Mouse (Mus musculus) limb, embryonic 13.5 days (tissue): ENCODE measurements around the gene Ric1. TPM values are rescaled to one million over a fixed set of nuclear protein-coding genes. Genes with fewer than 3 reads are reported as not detected.

Source experiments
- ATAC-seq: fragments of 200-750 bp; cut with Nextera tagmentation; 2 replicates; pipeline ENCODE4 v1.8.0; 2017; ENCODE audit warnings: low read depth, moderate number of reproducible peaks, moderate TSS enrichment; ENCODE audit not compliant: low FRiP score
- H3K27ac ChIP-seq: fragments of 300-500 bp; sonication (generic); 2 replicates; pipeline ENCODE4 v1.5.1; 2015; ENCODE audit warnings: inconsistent platforms, mild to moderate bottlenecking, moderate library complexity
- H3K27me3 ChIP-seq: fragments of 300-500 bp; sonication (generic); 2 replicates; pipeline ENCODE4 v1.6.1; 2015; ENCODE audit warnings: mild to moderate bottlenecking, inconsistent platforms
- H3K36me3 ChIP-seq: fragments of 300-500 bp; sonication (generic); 2 replicates; pipeline ENCODE4 v1.6.1; 2015; ENCODE audit warnings: inconsistent platforms, mild to moderate bottlenecking, moderate library complexity
- H3K4me1 ChIP-seq: fragments of 300-500 bp; sonication (generic); 2 replicates; pipeline ENCODE4 v1.6.1; 2015; ENCODE audit warnings: inconsistent platforms
- H3K4me2 ChIP-seq: fragments of 300-500 bp; sonication (generic); replicated peaks from 2 replicates; pipeline ENCODE4 v1.6.1; 2015; ENCODE audit warnings: inconsistent platforms, mild to moderate bottlenecking, moderate library complexity
- H3K4me3 ChIP-seq: fragments of 300-500 bp; sonication (generic); 2 replicates; pipeline ENCODE4 v1.5.1; 2015; ENCODE audit warnings: moderate library complexity, mild to moderate bottlenecking, inconsistent platforms
- H3K9ac ChIP-seq: fragments of 300-500 bp; sonication (generic); 2 replicates; pipeline ENCODE4 v1.6.1; 2015; ENCODE audit warnings: mild to moderate bottlenecking, inconsistent platforms
- H3K9me3 ChIP-seq: fragments of 300-500 bp; sonication (generic); 2 replicates; pipeline ENCODE4 v1.6.1; 2016; ENCODE audit warnings: inconsistent platforms
- WGBS: fragments of 180-500 bp; shearing (Covaris S2); methylation state at CpG from one replicate; pipeline ENCODE4 v1.1.7; 2015; 5-methylcytosine and 5-hydroxymethylcytosine counted together
- polyA plus RNA-seq: library from polyadenylated mRNA; unstranded; fragments of >200 nt; fragmentation: Nextera tagmentation; extraction: Ambion mirVana; gene quantifications from 2 replicates; pipeline ENCODE4 v1.2.1, GENCODE M21; 2015

The Ric1 gene
- polyA plus RNA-seq, 1 experiment from 2014 or later = 25.7 TPM

DNA sequence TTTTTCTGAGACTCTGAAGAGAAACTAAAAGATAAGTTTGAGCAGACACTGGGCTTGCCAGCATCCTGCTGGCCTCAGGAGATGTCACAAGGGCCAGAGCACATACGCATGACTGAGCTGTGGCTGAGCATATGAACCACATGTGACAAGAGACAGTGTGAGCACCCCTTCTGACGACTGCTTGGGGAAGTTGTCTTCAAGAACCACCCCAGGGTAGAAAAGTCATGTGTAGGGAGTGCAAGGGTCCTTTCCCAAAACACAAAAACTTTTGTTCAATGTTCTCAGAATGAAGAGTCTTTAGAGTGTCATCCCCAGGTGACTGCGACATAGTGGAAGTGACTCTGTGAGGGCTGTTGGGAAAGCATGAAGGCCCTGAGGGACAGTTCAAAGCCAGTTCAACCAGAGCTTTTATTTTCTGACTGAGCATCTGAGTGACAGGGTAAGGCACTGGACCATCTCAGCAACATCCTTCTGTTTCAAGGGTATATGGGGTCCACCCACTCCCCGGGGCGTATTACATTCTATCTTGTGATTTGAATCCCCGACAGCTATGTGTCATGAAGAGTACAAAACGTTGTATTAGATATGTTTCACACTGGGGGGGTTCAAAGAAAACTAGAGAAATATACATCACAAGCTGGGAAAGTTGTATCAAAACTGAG lies 35.4 kb upstream of the Ric1 start:
- Histone ChIP-seq H3K4me1 (peaks cover 7% of the 10 kb centered on the region; the same call in 1 of the 2 replicates), H3K9me3 (no peaks in the 10 kb centered on the region), H3K4me2 (no peak overlapping the region), H3K27ac (no peak overlapping the region), H3K4me3 (no peak overlapping the region), H3K9ac (no peak overlapping the region), H3K36me3 (no peaks in the 10 kb centered on the region), H3K27me3 (no peaks in the 10 kb centered on the region)
- ATAC-seq = no peak
- WGBS = 84% methylated on average over 7 of the region's 7 CpGs

DNA sequence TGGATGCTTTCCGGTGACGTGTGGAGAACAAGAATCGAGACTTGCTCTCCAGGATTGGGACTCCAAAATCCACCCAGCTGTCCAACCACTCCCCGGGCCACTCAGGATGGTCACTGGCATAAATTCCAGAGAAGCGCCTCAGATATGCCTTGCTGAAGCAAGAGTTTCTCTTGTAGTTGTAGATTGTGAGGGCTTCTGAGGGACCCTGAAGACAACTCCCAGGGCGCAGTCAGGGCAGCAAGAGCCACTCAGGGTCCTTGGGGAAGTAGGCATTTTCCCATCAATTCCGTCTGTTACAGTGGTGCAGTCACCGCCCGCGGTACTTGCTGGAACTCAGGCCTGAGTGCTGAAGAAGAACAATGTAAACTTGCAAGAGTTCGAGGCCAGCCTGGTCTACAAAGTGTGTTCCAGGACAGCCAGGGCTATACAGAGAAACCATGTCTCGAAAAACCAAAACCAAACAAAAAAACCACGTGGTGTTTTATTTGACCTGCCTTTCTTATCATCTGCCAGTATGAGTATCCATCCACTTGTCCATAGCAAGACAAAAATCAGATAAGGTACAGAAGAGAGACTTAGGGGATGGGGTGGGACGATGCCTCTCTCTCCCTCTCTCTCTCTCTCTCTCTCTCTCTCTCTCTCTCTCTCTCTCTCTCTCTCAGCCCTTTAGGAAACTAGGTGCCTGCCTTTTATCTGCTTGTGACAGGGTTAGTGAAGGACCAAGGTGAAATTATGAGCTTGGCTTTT lies 34.6 kb upstream of the Ric1 start:
- 90% methylated on average over 14 of the region's 14 CpGs for WGBS
- Histone ChIP-seq H3K4me2 (no peak overlapping the region), H3K9me3 (no peaks in the 10 kb centered on the region), H3K27me3 (no peaks in the 10 kb centered on the region), H3K9ac (no peak overlapping the region), H3K36me3 (no peaks in the 10 kb centered on the region), H3K4me3 (no peak overlapping the region), H3K4me1 (peaks cover 7% of the 10 kb centered on the region; the same call in 1 of the 2 replicates), H3K27ac (no peak overlapping the region)
- no peak for ATAC-seq

DNA sequence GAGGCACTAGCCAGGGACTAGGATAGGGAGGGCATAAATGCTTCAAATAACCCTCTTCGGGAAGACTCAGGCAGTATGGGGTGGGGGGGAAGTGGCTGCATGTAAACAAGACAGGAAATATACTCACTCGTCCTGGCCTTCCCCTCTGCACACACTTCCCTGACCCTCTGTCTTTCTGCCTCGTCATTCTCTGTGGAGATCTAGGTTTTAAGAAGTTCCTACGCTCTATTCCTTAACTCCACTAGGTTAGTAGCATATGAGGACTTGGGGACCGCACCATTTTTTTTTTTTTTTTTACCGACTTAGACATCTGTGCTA lies 34.0 kb upstream of the Ric1 start:
- H3K27me3 ChIP-seq = no peaks in the 10 kb centered on the region
- peaks cover 7% of the 10 kb centered on the region; the same call in 1 of the 2 replicates for H3K4me1 ChIP-seq
- no peak overlapping the region for H3K27ac ChIP-seq
- WGBS = 54% methylated on average over 6 of the region's 6 CpGs
- H3K4me2 ChIP-seq = no peak overlapping the region
- no peak overlapping the region for H3K9ac ChIP-seq
- ATAC-seq = no peak
- H3K4me3 ChIP-seq = no peak overlapping the region
- H3K9me3 ChIP-seq = no peaks in the 10 kb centered on the region
- no peaks in the 10 kb centered on the region for H3K36me3 ChIP-seq

DNA sequence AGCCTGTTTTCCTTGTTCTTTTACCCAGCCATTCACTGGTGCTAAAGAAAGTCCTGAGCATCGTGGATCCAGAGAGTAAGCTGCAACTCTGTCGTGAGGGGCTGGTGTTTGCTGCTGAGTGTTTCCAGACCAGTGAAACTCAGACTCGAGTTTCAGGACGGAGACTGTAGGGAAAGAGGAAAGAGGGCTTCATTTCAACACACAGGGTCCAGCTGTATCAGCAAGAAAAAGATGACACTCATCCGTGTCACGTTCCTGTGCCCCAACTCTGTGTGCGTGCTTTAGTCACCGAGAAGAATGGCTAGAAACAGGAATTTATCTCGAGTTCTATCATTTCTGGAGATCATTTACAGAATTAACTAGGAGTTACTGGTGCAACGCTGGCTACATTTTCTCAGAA lies 33.7 kb upstream of the Ric1 start:
- H3K4me3 ChIP-seq = no peak overlapping the region
- H3K27ac ChIP-seq = no peak overlapping the region
- H3K9me3 ChIP-seq = no peaks in the 10 kb centered on the region
- H3K4me2 ChIP-seq = no peak overlapping the region
- no peak for ATAC-seq
- WGBS = 53% methylated on average over 10 of the region's 10 CpGs
- H3K27me3 ChIP-seq = no peaks in the 10 kb centered on the region
- H3K9ac ChIP-seq = no peak overlapping the region
- no peaks in the 10 kb centered on the region for H3K36me3 ChIP-seq
- H3K4me1 ChIP-seq = peaks cover 7% of the 10 kb centered on the region; the same call in 1 of the 2 replicates

DNA sequence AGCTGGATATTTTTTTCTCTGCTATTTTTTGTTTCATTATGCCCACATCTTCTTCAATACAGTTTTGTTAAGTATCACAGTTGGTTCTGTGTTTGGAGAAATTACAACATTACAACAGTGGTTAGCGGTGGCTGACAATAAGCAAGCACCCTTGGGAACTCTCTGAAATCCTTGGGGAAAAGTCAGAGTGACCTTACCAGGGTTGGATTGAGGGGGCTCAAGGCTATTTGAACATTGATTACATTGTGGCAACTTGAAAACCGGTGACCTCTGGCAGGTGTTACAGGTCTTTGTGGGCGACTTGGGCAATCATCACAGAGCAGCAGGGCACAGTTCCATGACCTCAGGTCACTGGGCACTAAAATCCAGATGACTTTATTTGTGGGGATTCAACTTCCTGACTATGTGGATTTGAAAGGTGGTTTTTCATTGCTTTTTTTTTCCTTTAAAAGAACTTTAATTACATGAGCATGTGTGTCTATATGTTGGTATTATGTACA lies 32.2 kb upstream of the Ric1 start:
- Histone ChIP-seq H3K9me3 (no peaks in the 10 kb centered on the region), H3K9ac (no peak overlapping the region), H3K27ac (no peak overlapping the region), H3K4me1 (peaks cover 7% of the 10 kb centered on the region; the same call in 1 of the 2 replicates), H3K27me3 (no peaks in the 10 kb centered on the region), H3K36me3 (no peaks in the 10 kb centered on the region), H3K4me2 (no peak overlapping the region), H3K4me3 (no peak overlapping the region)
- ATAC-seq = no peak
- WGBS = 63% methylated on average over 3 of the region's 3 CpGs

DNA sequence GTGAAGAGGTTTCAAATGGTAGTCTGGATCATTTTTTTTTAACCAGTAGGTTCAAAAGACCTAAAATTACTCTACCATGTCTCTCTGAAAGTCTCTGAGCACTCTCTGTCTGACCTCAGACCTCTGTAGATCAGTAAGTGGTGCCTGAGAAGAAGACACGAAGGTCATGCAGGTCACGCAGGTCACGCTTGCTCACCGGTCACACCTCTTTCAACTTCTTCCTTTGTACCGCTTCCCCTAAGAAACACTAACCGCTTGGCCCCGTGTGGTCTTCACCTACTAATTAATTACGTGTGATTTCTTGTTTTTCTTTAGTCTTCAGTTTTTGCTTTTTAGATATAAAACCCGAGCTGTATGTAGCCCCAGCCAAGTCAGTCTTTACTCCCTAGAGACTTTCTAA lies 30.6 kb upstream of the Ric1 start:
- Histone ChIP-seq H3K4me3 (no peak overlapping the region), H3K9ac (no peak overlapping the region), H3K4me1 (no peaks in the 10 kb centered on the region), H3K27me3 (no peaks in the 10 kb centered on the region), H3K27ac (no peak overlapping the region), H3K9me3 (no peaks in the 10 kb centered on the region), H3K36me3 (no peaks in the 10 kb centered on the region), H3K4me2 (no peak overlapping the region)
- 64% methylated on average over 9 of the region's 9 CpGs for WGBS
- no peak for ATAC-seq

DNA sequence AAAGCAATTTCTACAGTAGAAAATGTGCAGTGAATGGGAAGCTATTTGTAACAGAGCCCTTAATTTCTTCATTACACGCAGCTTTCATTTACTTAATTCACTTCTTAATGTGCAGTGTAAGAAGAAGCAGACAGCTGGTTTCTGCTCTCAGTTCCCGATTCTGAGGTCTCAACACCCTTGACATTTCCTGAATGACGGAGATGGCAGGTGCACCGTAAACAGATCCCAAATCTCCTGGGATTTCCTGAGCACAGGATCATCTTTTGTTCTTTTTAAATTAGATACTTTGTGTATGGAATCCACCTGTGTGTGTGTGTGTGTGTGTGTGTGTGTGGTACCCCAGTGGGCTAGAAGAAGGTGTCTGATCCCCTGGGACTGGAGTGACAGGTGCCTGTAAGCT lies 27.6 kb upstream of the Ric1 start:
- no peaks in the 10 kb centered on the region for H3K9me3 ChIP-seq
- WGBS = 72% methylated on average over 4 of the region's 4 CpGs
- H3K4me2 ChIP-seq = no peak overlapping the region
- no peak overlapping the region for H3K4me3 ChIP-seq
- H3K27ac ChIP-seq = no peak overlapping the region
- H3K27me3 ChIP-seq = no peaks in the 10 kb centered on the region
- no peaks in the 10 kb centered on the region for H3K4me1 ChIP-seq
- H3K9ac ChIP-seq = no peak overlapping the region
- no peaks in the 10 kb centered on the region for H3K36me3 ChIP-seq
- no peak for ATAC-seq

DNA sequence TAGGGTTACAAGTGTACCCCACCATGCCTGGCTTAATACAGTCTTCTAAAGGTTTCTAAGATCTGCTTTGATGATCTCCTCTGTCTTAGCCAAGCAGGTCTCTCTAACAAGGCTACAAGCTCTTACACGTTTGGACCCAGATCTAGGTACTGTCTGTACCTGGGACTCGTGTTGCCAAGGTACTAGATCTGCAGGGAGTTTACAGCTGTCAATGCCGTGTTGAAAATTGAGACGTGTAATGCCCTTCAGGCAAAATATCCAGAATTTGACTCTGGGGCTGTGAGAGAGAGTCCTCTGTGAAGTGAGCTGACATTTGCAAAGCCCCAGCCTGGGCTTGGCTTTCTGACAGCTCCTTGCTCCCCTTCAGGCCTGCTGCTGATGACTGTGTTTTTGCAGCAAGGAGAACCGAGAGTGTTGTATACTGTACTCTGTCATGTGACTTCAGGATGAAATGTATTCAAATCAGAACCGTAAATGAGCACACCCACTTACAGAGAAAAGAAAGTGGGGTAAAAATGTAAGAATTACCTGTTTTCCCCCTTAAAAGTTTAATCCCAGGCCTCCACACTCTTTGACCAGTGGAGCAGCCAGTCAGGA lies 26.0 kb upstream of the Ric1 start:
- H3K27ac ChIP-seq = no peak overlapping the region
- no peak for ATAC-seq

DNA sequence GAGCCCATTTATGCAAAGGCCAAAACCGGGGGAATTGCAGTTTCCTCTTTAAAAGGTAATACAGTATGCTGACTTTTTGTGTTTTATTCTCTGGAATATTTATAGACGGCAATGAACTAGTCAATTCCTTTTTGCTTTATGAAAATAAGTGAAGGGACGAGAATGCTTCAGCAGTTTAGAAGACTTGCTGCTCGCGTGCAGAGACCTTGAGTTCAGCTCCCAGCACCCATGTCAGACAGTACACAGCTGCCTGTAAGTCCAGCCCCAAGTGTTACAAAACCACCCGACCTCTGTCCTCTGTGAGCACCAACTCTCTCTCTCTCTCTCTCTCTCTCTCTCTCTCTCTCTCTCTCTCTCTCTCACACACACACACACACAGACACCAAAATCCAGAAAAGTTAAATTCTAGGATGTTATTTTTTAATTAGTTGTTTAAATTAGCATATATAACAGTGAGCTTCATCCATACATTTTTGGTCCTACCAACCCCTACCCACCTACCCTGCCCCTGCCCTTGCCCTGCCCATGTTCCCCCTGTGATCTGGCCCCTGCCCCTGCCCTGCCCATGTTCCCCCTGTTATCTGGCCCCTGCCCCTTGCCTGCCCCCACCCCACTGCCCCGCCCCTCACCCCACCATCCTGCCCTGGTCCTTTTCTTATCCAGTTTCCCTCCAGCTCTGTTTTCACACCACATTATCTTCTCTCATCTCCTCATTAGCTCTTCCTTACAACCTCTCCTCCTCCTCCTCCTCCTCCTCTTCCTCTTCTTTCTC lies 25.1 kb upstream of the Ric1 start:
- Histone ChIP-seq H3K27ac (no peak overlapping the region), H3K4me2 (no peak overlapping the region), H3K9ac (no peak overlapping the region), H3K36me3 (no peaks in the 10 kb centered on the region), H3K27me3 (no peaks in the 10 kb centered on the region), H3K4me1 (peaks cover 4% of the 10 kb centered on the region; the same call in 1 of the 2 replicates), H3K4me3 (no peak overlapping the region), H3K9me3 (no peaks in the 10 kb centered on the region)
- 72% methylated on average over 7 of the region's 7 CpGs for WGBS
- no peak for ATAC-seq

More for the DNA sequence above, 26.0 kb upstream of the Ric1 start:
- Histone ChIP-seq H3K4me3 (no peak overlapping the region), H3K36me3 (no peaks in the 10 kb centered on the region), H3K9me3 (no peaks in the 10 kb centered on the region), H3K9ac (no peak overlapping the region), H3K27me3 (no peaks in the 10 kb centered on the region), H3K4me2 (no peak overlapping the region), H3K4me1 (peaks cover 2% of the 10 kb centered on the region; the same call in 1 of the 2 replicates)
- WGBS = 57% methylated on average over 6 of the region's 6 CpGs

DNA sequence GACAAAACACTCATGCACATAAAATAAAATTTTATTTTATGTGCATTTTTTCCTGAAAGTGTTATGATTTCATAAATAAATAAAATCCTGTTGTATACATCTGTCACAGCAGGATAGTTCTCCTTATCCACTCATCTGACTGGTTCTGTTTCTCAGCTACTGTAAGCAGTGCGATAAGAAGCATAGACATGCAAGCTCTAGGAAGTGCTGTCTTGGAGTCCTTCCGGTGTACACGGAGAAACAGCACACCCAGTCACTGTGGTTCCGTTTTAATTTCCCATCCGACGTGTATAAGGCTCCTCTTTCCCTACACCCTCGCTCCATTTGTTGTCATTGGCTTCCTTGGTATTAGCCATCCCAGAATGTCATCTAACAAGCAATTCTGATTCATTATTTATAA lies 24.2 kb upstream of the Ric1 start:
- no peaks in the 10 kb centered on the region for H3K36me3 ChIP-seq
- H3K27ac ChIP-seq = no peak overlapping the region
- no peak overlapping the region for H3K4me2 ChIP-seq
- 87% methylated on average over 7 of the region's 7 CpGs for WGBS
- no peaks in the 10 kb centered on the region for H3K27me3 ChIP-seq
- no peak overlapping the region for H3K9ac ChIP-seq
- H3K4me1 ChIP-seq = peaks cover 4% of the 10 kb centered on the region; the same call in 1 of the 2 replicates
- no peaks in the 10 kb centered on the region for H3K9me3 ChIP-seq
- ATAC-seq = no peak
- no peak overlapping the region for H3K4me3 ChIP-seq

DNA sequence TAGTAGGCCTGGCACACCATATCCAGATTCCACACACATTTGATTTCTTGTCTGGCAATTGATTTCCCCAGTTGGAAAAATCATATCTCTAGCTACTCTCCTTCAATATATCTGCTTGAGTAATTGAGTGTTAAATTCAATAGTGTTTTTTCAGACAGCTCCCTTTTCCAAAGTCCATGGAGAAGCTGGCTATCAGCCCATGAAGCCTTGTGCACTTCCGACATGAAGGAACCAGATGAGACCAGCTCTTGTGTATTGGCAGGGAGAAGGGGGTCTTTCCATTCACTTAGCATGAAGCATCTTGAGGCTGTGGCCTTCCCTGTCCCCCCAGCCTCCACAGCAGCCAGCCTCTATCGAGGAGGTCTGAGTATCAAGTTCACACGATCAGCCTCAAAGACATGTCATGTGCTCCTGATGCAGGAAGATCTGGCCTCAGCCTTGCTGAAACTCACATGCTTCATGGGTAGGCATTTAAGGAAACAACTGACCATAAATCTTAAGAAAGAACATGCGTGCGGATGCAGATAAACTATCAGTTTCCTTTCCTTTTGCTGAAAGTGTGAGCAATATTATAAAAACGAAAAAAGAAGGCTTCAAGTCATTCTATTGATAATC lies 23.1 kb upstream of the Ric1 start:
- Histone ChIP-seq H3K4me3 (no peak overlapping the region), H3K9ac (no peak overlapping the region), H3K4me1 (peaks cover 4% of the 10 kb centered on the region; the same call in 1 of the 2 replicates), H3K9me3 (no peaks in the 10 kb centered on the region), H3K4me2 (no peak overlapping the region), H3K27me3 (no peaks in the 10 kb centered on the region), H3K27ac (no peak overlapping the region), H3K36me3 (no peaks in the 10 kb centered on the region)
- no peak for ATAC-seq
- 77% methylated on average over 6 of the region's 6 CpGs for WGBS
